Mouse (Mus musculus) midbrain, embryonic 15.5 days (tissue): ENCODE measurements around the gene Smyd3. TPM values are rescaled to one million over a fixed set of nuclear protein-coding genes. Genes with fewer than 3 reads are reported as not detected.
"Not testable (repeated sequence)": the region's sequence is repeated elsewhere in the genome, so short reads cannot be mapped to it uniquely, and the experiment has no call there.

Experiments
- ATAC-seq: fragments of 200-750 bp; cut with Nextera tagmentation; replicated peaks from 2 replicates; pipeline ENCODE4 v1.8.0; 2017; ENCODE audit warnings: moderate TSS enrichment
- H3K27ac ChIP-seq: fragments of 300-500 bp; sonication (generic); 2 replicates; pipeline ENCODE4 v1.5.1; 2015; ENCODE audit warnings: mild to moderate bottlenecking, inconsistent platforms
- H3K27me3 ChIP-seq: fragments of 300-500 bp; sonication (generic); replicated peaks from 2 replicates; pipeline ENCODE4 v1.6.1; 2015; ENCODE audit warnings: inconsistent platforms
- H3K36me3 ChIP-seq: fragments of 300-500 bp; sonication (generic); replicated peaks from 2 replicates; pipeline ENCODE4 v1.6.1; 2015; ENCODE audit warnings: inconsistent platforms
- H3K4me1 ChIP-seq: fragments of 300-500 bp; sonication (generic); 2 replicates; pipeline ENCODE4 v1.6.1; 2015; ENCODE audit warnings: inconsistent platforms
- H3K4me2 ChIP-seq: fragments of 300-500 bp; sonication (generic); 2 replicates; pipeline ENCODE4 v1.6.1; 2015; ENCODE audit warnings: inconsistent platforms, mild to moderate bottlenecking, moderate library complexity
- H3K4me3 ChIP-seq: fragments of 300-500 bp; sonication (generic); 2 replicates; pipeline ENCODE4 v1.5.1; 2015; ENCODE audit warnings: mild to moderate bottlenecking, inconsistent platforms
- H3K9ac ChIP-seq: fragments of 300-500 bp; sonication (generic); 2 replicates; pipeline ENCODE4 v1.6.1; 2015; ENCODE audit warnings: mild to moderate bottlenecking, inconsistent platforms
- H3K9me3 ChIP-seq: fragments of 300-500 bp; sonication (generic); 2 replicates; pipeline ENCODE4 v1.6.1; 2016; ENCODE audit warnings: inconsistent platforms
- WGBS: fragments of 180-500 bp; shearing (Covaris S2); methylation state at CpG from one replicate; pipeline ENCODE4 v1.1.7; 2015; ENCODE audit warnings: mixed read lengths; 5-methylcytosine and 5-hydroxymethylcytosine counted together
- polyA plus RNA-seq: library from polyadenylated mRNA; unstranded; fragments of >200 nt; fragmentation: Nextera tagmentation; extraction: Ambion mirVana; gene quantifications from 2 replicates; pipeline ENCODE4 v1.2.1, GENCODE M21; 2015

Smyd3 gene
- polyA plus RNA-seq, 1 experiment from 2014 or later: 24.8 TPM

- Histone ChIP-seq H3K36me3 (no peaks in the 10 kb centered on the region), H3K27me3 (no peaks in the 10 kb centered on the region), H3K4me3 (no peak overlapping the region), H3K27ac (no peak overlapping the region), H3K9me3 (no peaks in the 10 kb centered on the region), H3K4me2 (no peak overlapping the region), H3K4me1 (no peaks in the 10 kb centered on the region), H3K9ac (no peak overlapping the region)
- ATAC-seq: no peak
- WGBS: 90% methylated on average over 2 of the region's 2 CpGs
Measured at GRCm38 (mm10) chr1:179190837-179191236, 327.0 kb downstream of the Smyd3 start.

- no peak overlapping the region for H3K9ac ChIP-seq
- WGBS: 89% methylated on average over 3 of the region's 3 CpGs
- H3K36me3 ChIP-seq: no peaks in the 10 kb centered on the region
- no peak overlapping the region for H3K27ac ChIP-seq
- ATAC-seq: no peak
- H3K4me3 ChIP-seq: no peak overlapping the region
- no peaks in the 10 kb centered on the region for H3K4me1 ChIP-seq
- H3K4me2 ChIP-seq: no peak overlapping the region
- H3K27me3 ChIP-seq: no peaks in the 10 kb centered on the region
- H3K9me3 ChIP-seq: no peaks in the 10 kb centered on the region
Measured at GRCm38 (mm10) chr1:179187171-179187570, 330.7 kb downstream of the Smyd3 start.

GRCm38 (mm10) chr1:179184631-179185030 is 333.2 kb downstream of the Smyd3 start:
- Histone ChIP-seq H3K9me3 (no peaks in the 10 kb centered on the region), H3K27ac (no peak overlapping the region), H3K4me3 (no peak overlapping the region), H3K9ac (no peak overlapping the region), H3K4me2 (no peak overlapping the region), H3K36me3 (no peaks in the 10 kb centered on the region), H3K4me1 (no peaks in the 10 kb centered on the region), H3K27me3 (no peaks in the 10 kb centered on the region)
- WGBS: 86% methylated on average over 4 of the region's 4 CpGs
- no peak for ATAC-seq

GRCm38 (mm10) chr1:179183499-179183898 is 334.3 kb downstream of the Smyd3 start:
- Histone ChIP-seq H3K27ac (no peak overlapping the region), H3K4me3 (no peak overlapping the region), H3K36me3 (no peaks in the 10 kb centered on the region), H3K9ac (no peak overlapping the region), H3K4me2 (no peak overlapping the region), H3K27me3 (no peaks in the 10 kb centered on the region), H3K4me1 (no peaks in the 10 kb centered on the region), H3K9me3 (no peaks in the 10 kb centered on the region)
- ATAC-seq: no peak
- 77% methylated on average over 6 of the region's 6 CpGs for whole genome bisulfite sequencing

- no peak overlapping the region for H3K9ac ChIP-seq
- no peaks in the 10 kb centered on the region for H3K36me3 ChIP-seq
- no peak overlapping the region for H3K27ac ChIP-seq
- ATAC-seq: no peak
- H3K4me3 ChIP-seq: no peak overlapping the region
- H3K27me3 ChIP-seq: no peaks in the 10 kb centered on the region
- 68% methylated on average over 2 of the region's 3 CpGs for WGBS
- no peaks in the 10 kb centered on the region for H3K9me3 ChIP-seq
- H3K4me1 ChIP-seq: 0 out of 2 replicates have a peak, but pooled peaks cover 3% of the 10 kb centered on the region
- no peak overlapping the region for H3K4me2 ChIP-seq
Measured at GRCm38 (mm10) chr1:179180546-179180945, 337.3 kb downstream of the Smyd3 start.

- WGBS: 59% methylated on average over 14 of the region's 14 CpGs
Measured at GRCm38 (mm10) chr1:179176861-179177658, 340.8 kb downstream of the Smyd3 start.

GRCm38 (mm10) chr1:179174241-179174640 is 343.6 kb downstream of the Smyd3 start:
- 66% methylated on average over 4 of the region's 4 CpGs for WGBS
- Histone ChIP-seq H3K4me1 (0 out of 2 replicates have a peak, but pooled peaks cover 3% of the 10 kb centered on the region), H3K36me3 (no peaks in the 10 kb centered on the region), H3K27me3 (no peaks in the 10 kb centered on the region), H3K4me2 (no peak overlapping the region), H3K9ac (no peak overlapping the region), H3K9me3 (no peaks in the 10 kb centered on the region), H3K4me3 (no peak overlapping the region), H3K27ac (no peak overlapping the region)
- no peak for ATAC-seq

More at GRCm38 (mm10) chr1:179176861-179177658, 340.8 kb downstream of the Smyd3 start:
- Histone ChIP-seq H3K9me3 (no peaks in the 10 kb centered on the region), H3K4me1 (0 out of 2 replicates have a peak, but pooled peaks cover 3% of the 10 kb centered on the region), H3K27me3 (no peaks in the 10 kb centered on the region), H3K4me3 (no peak overlapping the region), H3K27ac (no peak overlapping the region), H3K9ac (no peak overlapping the region), H3K36me3 (no peaks in the 10 kb centered on the region), H3K4me2 (no peak overlapping the region)
- ATAC-seq: no peak

- Histone ChIP-seq H3K9me3 (no peaks in the 10 kb centered on the region), H3K9ac (no peak overlapping the region), H3K4me3 (no peak overlapping the region), H3K27ac (no peak overlapping the region), H3K36me3 (no peaks in the 10 kb centered on the region), H3K27me3 (no peaks in the 10 kb centered on the region), H3K4me1 (no peaks in the 10 kb centered on the region), H3K4me2 (no peak overlapping the region)
- ATAC-seq: no peak
- 93% methylated on average over 8 of the region's 8 CpGs for WGBS
Measured at GRCm38 (mm10) chr1:179170555-179170954, 347.3 kb downstream of the Smyd3 start.

GRCm38 (mm10) chr1:179169749-179170148 is 348.1 kb downstream of the Smyd3 start:
- H3K4me3 ChIP-seq: no peak overlapping the region
- H3K27me3 ChIP-seq: no peaks in the 10 kb centered on the region
- H3K4me2 ChIP-seq: no peak overlapping the region
- no peak overlapping the region for H3K9ac ChIP-seq
- H3K9me3 ChIP-seq: no peaks in the 10 kb centered on the region
- ATAC-seq: no peak
- 78% methylated on average over 3 of the region's 3 CpGs for WGBS
- no peaks in the 10 kb centered on the region for H3K4me1 ChIP-seq
- no peaks in the 10 kb centered on the region for H3K36me3 ChIP-seq
- H3K27ac ChIP-seq: no peak overlapping the region

- no peak overlapping the region for H3K4me2 ChIP-seq
- no peak overlapping the region for H3K9ac ChIP-seq
- no peaks in the 10 kb centered on the region for H3K9me3 ChIP-seq
- H3K4me1 ChIP-seq: no peaks in the 10 kb centered on the region
- no peak overlapping the region for H3K4me3 ChIP-seq
- H3K27ac ChIP-seq: no peak overlapping the region
- no peaks in the 10 kb centered on the region for H3K36me3 ChIP-seq
- 85% methylated on average over 10 of the region's 10 CpGs for WGBS
- no peaks in the 10 kb centered on the region for H3K27me3 ChIP-seq
- ATAC-seq: no peak
Measured at GRCm38 (mm10) chr1:179169161-179169560, 348.7 kb downstream of the Smyd3 start.

- not testable (repeated sequence) for H3K4me2 ChIP-seq, H3K9me3 ChIP-seq, H3K27ac ChIP-seq, H3K9ac ChIP-seq, ATAC-seq, H3K4me3 ChIP-seq, H3K36me3 ChIP-seq, H3K27me3 ChIP-seq
- H3K4me1 ChIP-seq: peaks cover 13% of the 10 kb centered on the region
- 84% methylated on average over 5 of the region's 5 CpGs for WGBS
Measured at GRCm38 (mm10) chr1:179164219-179164618, 353.6 kb downstream of the Smyd3 start.

- not testable (repeated sequence) for ATAC-seq, H3K9ac ChIP-seq, H3K9me3 ChIP-seq, H3K4me3 ChIP-seq, H3K4me2 ChIP-seq, H3K27me3 ChIP-seq, H3K27ac ChIP-seq, H3K36me3 ChIP-seq
- WGBS: 95% methylated on average over 1 of the region's 1 CpGs
- H3K4me1 ChIP-seq: peaks cover 13% of the 10 kb centered on the region
Measured at GRCm38 (mm10) chr1:179162752-179163151, 355.1 kb downstream of the Smyd3 start.

- Histone ChIP-seq H3K4me2 (no peak overlapping the region), H3K9ac (no peak overlapping the region), H3K4me3 (no peak overlapping the region), H3K36me3 (no peaks in the 10 kb centered on the region), H3K4me1 (peaks cover 13% of the 10 kb centered on the region), H3K9me3 (no peaks in the 10 kb centered on the region), H3K27ac (no peak overlapping the region), H3K27me3 (no peaks in the 10 kb centered on the region)
- 7% methylated on average over 6 of the region's 6 CpGs for WGBS
- ATAC-seq: no peak
Measured at GRCm38 (mm10) chr1:179161947-179162346, 355.9 kb downstream of the Smyd3 start.
